ENCODE assay signal across 9 mouse cellular contexts in genomic region chr3:93445165-93445705, GRCm38 (mm10). TPM values are rescaled to one million over a fixed set of nuclear protein-coding genes. Genes with fewer than 3 reads are reported as not detected.
DNase-seq lines count a peak whose midpoint lies in the region; ATAC-seq lines count a peak whose summit lies in the region.
"Had no signal": no experiment of that assay in that cellular context is flagged by ENCODE, and none has a peak within 500 bp of the region (broad histone marks: within the 10 kb centered on the region; RNA-seq: fewer than 3 reads in every experiment).

No protein-coding gene starts in this region.

- H3K27ac ChIP-seq in heart, embryonic 13.5 days (replicated peaks), result 0 out of 2 replicates have a peak overlapping the region, but pooled peaks have one; percentile 32
- H3K27ac ChIP-seq in liver, embryonic 16.5 days (ENCODE audit: low read length), result no peak overlapping the region

- no peaks in the 10 kb centered on the region for H3K36me3 ChIP-seq in heart, embryonic 13.5 days
- H3K36me3 ChIP-seq in liver, embryonic 16.5 days (ENCODE audit: control insufficient read depth, insufficient read depth), result no peaks in the 10 kb centered on the region
- H3K36me3 ChIP-seq: G1E had no signal

- peak overlapping the region; percentile 72 for H3K4me3 ChIP-seq in heart, embryonic 13.5 days
- H3K4me3 ChIP-seq in liver, embryonic 16.5 days (ENCODE audit: low read depth, low read length), result peak overlapping the region; percentile 53

- under 1% methylated on average over 36 of the region's 36 CpGs for WGBS in heart, embryonic 13.5 days
- WGBS in liver, embryonic 16.5 days (ENCODE audit: insufficient replicate concordance), result under 1% methylated on average over 36 of the region's 36 CpGs

- H3K9me3 ChIP-seq in heart, embryonic 13.5 days, result no peaks in the 10 kb centered on the region
- H3K9me3 ChIP-seq in liver, embryonic 16.5 days (replicated peaks; ENCODE audit: control insufficient read depth, low read length), result no peaks in the 10 kb centered on the region

- peaks cover 25% of the 10 kb centered on the region for H3K4me1 ChIP-seq in heart, embryonic 13.5 days
- H3K4me1 ChIP-seq in liver, embryonic 16.5 days (ENCODE audit: control insufficient read depth, low read depth, low read length), result peaks cover 4% of the 10 kb centered on the region

- peak overlapping the region; percentile 71 for H3K9ac ChIP-seq in heart, embryonic 13.5 days
- no peak overlapping the region for H3K9ac ChIP-seq in liver, embryonic 16.5 days (ENCODE audit: low read depth, low read length)

- peak; percentile 19 for DNase-seq in gastrocnemius, postnatal 10 days
- DNase-seq in gastrocnemius, postnatal 25 days, result no peak
- peak; percentile 67 for DNase-seq in embryo, embryonic 10 days (ENCODE audit: low spot score)
- peak; percentile 50 for DNase-seq in kidney, postnatal 10 days
- DNase-seq in ovary, postnatal 14 days (ENCODE audit: low spot score), result peak; percentile 8
- no peak for DNase-seq in spleen, postnatal 14 days (ENCODE audit: low spot score in 2 of 2)

- peak overlapping the region; percentile 98 for H3K4me2 ChIP-seq in heart, embryonic 13.5 days
- peak overlapping the region; percentile 72 for H3K4me2 ChIP-seq in liver, embryonic 16.5 days (ENCODE audit: low read depth, low read length)

- peaks cover 72% of the 10 kb centered on the region for H3K27me3 ChIP-seq in heart, embryonic 13.5 days (replicated peaks)
- peaks cover 54% of the 10 kb centered on the region for H3K27me3 ChIP-seq in liver, embryonic 16.5 days (ENCODE audit: control insufficient read depth, insufficient read depth, low read depth, low read length)

- no peak for ATAC-seq in heart, embryonic 13.5 days (ENCODE audit: extremely low read depth, insufficient number of reproducible peaks, low FRiP score, low TSS enrichment)
- ATAC-seq in liver, embryonic 16.5 days (ENCODE audit: low read depth), result no peak

RNA-seq across cellular contexts. Expression of gene Tchh, which starts 3.1 kb away (rescaled TPM):
- total RNA-seq in gastrocnemius, postnatal 10 days (2021), result under 1 TPM; 0.25 to 0.35 TPM
- under 1 TPM in 1 of 2 experiments, not detected in 1; 0.05 TPM for total RNA-seq in gastrocnemius, postnatal 25 days (2021)
- polyA plus RNA-seq in heart, embryonic 13.5 days (2015; fragmentation: Nextera tagmentation; extraction: Ambion mirVana), result 0.34 and 0.44 TPM in 2 replicates
- polyA plus RNA-seq in liver, embryonic 16.5 days (2015; fragmentation: Nextera tagmentation; extraction: Ambion mirVana), result 0.05 TPM in 2 replicates
- polyA plus RNA-seq: G1E had no signal

RNA-seq across cellular contexts. Expression of gene Tchhl1, which starts 23.3 kb away (rescaled TPM):
- total RNA-seq in gastrocnemius, postnatal 10 days (2021), result not detected
- not detected for total RNA-seq in gastrocnemius, postnatal 25 days (2021)
- polyA plus RNA-seq in heart, embryonic 13.5 days (2015; fragmentation: Nextera tagmentation; extraction: Ambion mirVana), result not detected in 2 replicates
- polyA plus RNA-seq in liver, embryonic 16.5 days (2015; fragmentation: Nextera tagmentation; extraction: Ambion mirVana), result not detected in 2 replicates
- polyA plus RNA-seq: G1E had no signal

RNA-seq across cellular contexts. Expression of gene Rptn, which starts 51.7 kb away (rescaled TPM):
- not detected for total RNA-seq in gastrocnemius, postnatal 10 days (2021)
- total RNA-seq in gastrocnemius, postnatal 25 days (2021), result not detected
- polyA plus RNA-seq in heart, embryonic 13.5 days (2015; fragmentation: Nextera tagmentation; extraction: Ambion mirVana), result not detected in 2 replicates
- polyA plus RNA-seq in liver, embryonic 16.5 days (2015; fragmentation: Nextera tagmentation; extraction: Ambion mirVana), result not detected in 2 replicates
- polyA plus RNA-seq: G1E had no signal

Comparison
In these comparisons a context has a peak if more than half of its experiments do, and no peak if none do; other contexts are left out.
1. DNase-seq: peak in gastrocnemius, postnatal 10 days (single experiment), embryo, embryonic 10 days (single experiment), kidney, postnatal 10 days (single experiment) and ovary, postnatal 14 days (single experiment); none in gastrocnemius, postnatal 25 days (single experiment) and spleen, postnatal 14 days (0 of 2).